Mouse (Mus musculus) limb, embryonic 15.5 days (tissue): ENCODE results near the gene Hist2h3c1. TPM values are rescaled to one million over a fixed set of nuclear protein-coding genes. Genes with fewer than 3 reads are reported as not detected.

Experiments
- ATAC-seq: fragments of 200-750 bp; cut with Nextera tagmentation; 2 replicates; pipeline ENCODE4 v1.8.0; 2017; ENCODE audit warnings: low read depth, moderate TSS enrichment; ENCODE audit not compliant: insufficient number of reproducible peaks, low FRiP score, low TSS enrichment
- H3K27ac ChIP-seq: fragments of 300-500 bp; sonication (generic); 2 replicates; pipeline ENCODE4 v1.5.1; 2015; ENCODE audit warnings: moderate library complexity, mild to moderate bottlenecking, inconsistent platforms
- H3K27me3 ChIP-seq: fragments of 300-500 bp; sonication (generic); 2 replicates; pipeline ENCODE4 v1.6.1; 2015; ENCODE audit warnings: inconsistent platforms
- H3K36me3 ChIP-seq: fragments of 300-500 bp; sonication (generic); 2 replicates; pipeline ENCODE4 v1.6.1; 2015; ENCODE audit warnings: inconsistent platforms
- H3K4me1 ChIP-seq: fragments of 300-500 bp; sonication (generic); 2 replicates; pipeline ENCODE4 v1.6.1; 2015; ENCODE audit warnings: inconsistent platforms
- H3K4me2 ChIP-seq: fragments of 300-500 bp; sonication (generic); 2 replicates; pipeline ENCODE4 v1.6.1; 2015; ENCODE audit warnings: mild to moderate bottlenecking, inconsistent platforms
- H3K4me3 ChIP-seq: fragments of 300-500 bp; sonication (generic); 2 replicates; pipeline ENCODE4 v1.5.1; 2015; ENCODE audit warnings: mild to moderate bottlenecking, inconsistent platforms
- H3K9ac ChIP-seq: fragments of 300-500 bp; sonication (generic); 2 replicates; pipeline ENCODE4 v1.6.1; 2015; ENCODE audit warnings: inconsistent platforms
- H3K9me3 ChIP-seq: fragments of 300-500 bp; sonication (generic); 2 replicates; pipeline ENCODE4 v1.6.1; 2016; ENCODE audit warnings: inconsistent platforms
- WGBS: fragments of 180-500 bp; shearing (Covaris S2); methylation state at CpG from one replicate; pipeline ENCODE4 v1.1.7; 2015; 5-methylcytosine and 5-hydroxymethylcytosine counted together
- polyA plus RNA-seq: library from polyadenylated mRNA; unstranded; fragments of >200 nt; fragmentation: Nextera tagmentation; extraction: Ambion mirVana; gene quantifications from 2 replicates; pipeline ENCODE4 v1.2.1, GENCODE M21; 2015

The Hist2h3c1 gene
- polyA plus RNA-seq, 1 experiment from 2014 or later: 0.13 TPM

DNA sequence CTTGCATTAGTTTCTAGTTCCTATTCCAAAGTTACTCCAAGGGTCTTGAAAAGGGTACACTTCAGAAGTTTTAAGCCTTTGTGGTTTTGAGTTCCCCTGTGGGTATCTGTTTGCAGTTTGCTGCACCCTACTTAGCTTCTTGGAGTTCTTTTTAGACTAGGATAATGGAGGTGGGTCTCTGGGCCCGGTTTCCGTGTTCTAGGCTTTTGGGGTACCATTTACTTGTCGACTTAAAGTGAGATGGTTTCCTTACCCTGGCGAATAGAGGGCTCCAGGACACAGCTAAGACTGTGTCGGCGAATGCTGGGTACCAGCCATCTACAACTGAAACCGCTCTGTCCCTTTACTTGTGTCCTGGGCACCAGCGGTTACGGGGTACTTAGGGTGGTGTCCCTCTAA lies 24.8 kb upstream of the Hist2h3c1 start:
- H3K27ac ChIP-seq: peak overlapping the region; percentile 99
- H3K4me1 ChIP-seq: peaks cover 16% of the 10 kb centered on the region
- H3K9ac ChIP-seq: peak overlapping the region; percentile 57; the same call in 1 of the 2 replicates
- H3K36me3 ChIP-seq: no peaks in the 10 kb centered on the region
- no peaks in the 10 kb centered on the region for H3K9me3 ChIP-seq
- no peaks in the 10 kb centered on the region for H3K27me3 ChIP-seq
- H3K4me2 ChIP-seq: peak overlapping the region; percentile 75
- ATAC-seq: no peak
- H3K4me3 ChIP-seq: peak overlapping the region; percentile 57
- 20% methylated on average over 9 of the region's 9 CpGs for WGBS

DNA sequence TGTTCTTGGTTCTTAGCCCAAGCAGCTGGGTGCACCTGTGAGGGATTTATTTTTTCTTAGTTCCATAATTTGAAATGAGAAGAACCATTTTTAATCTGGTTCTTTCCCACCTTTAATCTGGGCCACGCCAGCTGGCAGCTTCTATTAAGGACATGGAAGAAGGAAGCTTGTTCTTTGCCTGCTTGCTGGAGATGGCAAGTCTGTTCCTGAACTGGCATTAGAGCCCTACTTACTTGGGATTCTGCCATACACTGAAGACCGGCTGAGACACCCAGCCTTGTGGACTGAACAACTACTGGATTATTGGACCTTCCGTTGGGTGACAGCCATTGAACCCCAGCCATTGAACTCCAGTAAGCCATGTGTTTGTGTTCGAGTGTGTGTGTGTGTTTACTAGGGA lies 23.7 kb upstream of the Hist2h3c1 start:
- 83% methylated on average over 4 of the region's 4 CpGs for WGBS
- Histone ChIP-seq H3K4me2 (no peak overlapping the region), H3K9ac (no peak overlapping the region), H3K27me3 (no peaks in the 10 kb centered on the region), H3K36me3 (no peaks in the 10 kb centered on the region), H3K4me1 (peaks cover 16% of the 10 kb centered on the region), H3K4me3 (no peak overlapping the region), H3K9me3 (no peaks in the 10 kb centered on the region), H3K27ac (no peak overlapping the region)
- no peak for ATAC-seq

DNA sequence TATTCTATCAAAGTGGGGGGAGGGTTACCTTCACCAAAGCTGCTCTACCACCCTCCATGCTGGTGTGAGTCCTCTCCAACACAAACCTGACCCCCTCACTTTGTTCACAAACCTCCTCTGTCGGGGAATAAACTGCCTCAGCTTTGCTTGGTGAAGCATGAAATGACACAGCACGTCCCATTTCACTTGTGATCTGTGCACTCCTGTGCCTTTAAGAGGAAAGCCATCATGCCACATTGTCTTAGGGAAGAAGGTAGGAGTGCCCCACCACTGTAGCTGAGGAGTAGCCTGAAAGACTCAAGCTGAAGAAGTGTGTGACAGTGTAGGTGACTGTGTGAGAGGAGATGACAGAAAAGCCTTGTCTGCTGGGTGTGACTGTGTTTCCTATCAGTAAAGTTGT lies 21.1 kb upstream of the Hist2h3c1 start:
- H3K36me3 ChIP-seq: no peaks in the 10 kb centered on the region
- H3K4me2 ChIP-seq: no peak overlapping the region
- no peaks in the 10 kb centered on the region for H3K27me3 ChIP-seq
- peaks cover 9% of the 10 kb centered on the region for H3K4me1 ChIP-seq
- ATAC-seq: no peak
- H3K9me3 ChIP-seq: no peaks in the 10 kb centered on the region
- H3K27ac ChIP-seq: no peak overlapping the region
- WGBS: 62% methylated on average over 2 of the region's 2 CpGs
- no peak overlapping the region for H3K4me3 ChIP-seq
- H3K9ac ChIP-seq: no peak overlapping the region

DNA sequence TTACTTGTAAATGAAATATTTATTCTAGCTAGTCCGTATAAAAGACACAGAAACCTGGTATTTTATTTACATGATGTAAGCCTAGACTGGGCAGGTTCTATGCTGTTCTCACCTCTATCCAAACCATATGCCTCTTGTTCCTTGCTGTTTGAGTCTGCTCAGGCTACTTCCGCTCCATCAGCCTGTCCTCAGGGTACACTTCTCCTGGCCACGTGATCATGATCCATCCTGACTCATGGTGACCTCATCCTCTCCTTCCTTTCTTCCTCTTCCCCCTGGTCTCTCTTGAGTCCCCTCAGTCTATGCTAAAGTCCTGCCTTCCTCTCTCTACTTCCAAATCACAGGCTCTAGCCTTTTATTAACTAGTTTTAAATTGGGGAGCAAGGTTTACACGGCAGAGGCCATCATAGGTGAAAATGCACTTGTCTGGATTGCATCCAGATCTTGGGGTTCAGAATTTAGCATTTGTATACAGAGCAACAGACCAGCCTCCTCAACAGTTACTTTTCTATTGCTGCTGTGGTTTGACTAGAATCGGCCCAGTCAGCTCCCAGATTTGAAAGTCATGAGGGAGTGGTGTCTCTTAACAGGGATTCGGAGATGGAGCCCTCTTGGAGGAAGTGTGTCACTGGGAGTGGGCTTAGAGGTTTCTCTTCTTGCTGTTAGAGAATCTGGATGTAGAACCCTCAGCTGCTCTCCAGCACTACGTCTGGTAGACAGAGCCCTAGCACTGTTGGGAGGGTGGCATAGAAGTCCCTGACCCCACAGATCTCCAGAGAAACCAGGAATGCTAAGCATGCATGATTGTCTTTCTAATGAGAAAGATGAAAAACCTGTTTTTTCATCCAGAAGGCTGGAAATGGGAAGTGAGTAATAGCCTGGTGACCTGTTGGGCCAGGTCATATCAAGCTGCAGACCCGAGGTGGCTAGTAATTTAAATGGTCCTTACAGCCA lies 19.5 kb upstream of the Hist2h3c1 start:
- Histone ChIP-seq H3K9me3 (no peaks in the 10 kb centered on the region), H3K27me3 (no peaks in the 10 kb centered on the region), H3K36me3 (no peaks in the 10 kb centered on the region), H3K27ac (no peak overlapping the region), H3K4me1 (peaks cover 2% of the 10 kb centered on the region), H3K9ac (no peak overlapping the region), H3K4me3 (no peak overlapping the region), H3K4me2 (no peak overlapping the region)
- ATAC-seq: no peak
- WGBS: 56% methylated on average over 8 of the region's 8 CpGs

DNA sequence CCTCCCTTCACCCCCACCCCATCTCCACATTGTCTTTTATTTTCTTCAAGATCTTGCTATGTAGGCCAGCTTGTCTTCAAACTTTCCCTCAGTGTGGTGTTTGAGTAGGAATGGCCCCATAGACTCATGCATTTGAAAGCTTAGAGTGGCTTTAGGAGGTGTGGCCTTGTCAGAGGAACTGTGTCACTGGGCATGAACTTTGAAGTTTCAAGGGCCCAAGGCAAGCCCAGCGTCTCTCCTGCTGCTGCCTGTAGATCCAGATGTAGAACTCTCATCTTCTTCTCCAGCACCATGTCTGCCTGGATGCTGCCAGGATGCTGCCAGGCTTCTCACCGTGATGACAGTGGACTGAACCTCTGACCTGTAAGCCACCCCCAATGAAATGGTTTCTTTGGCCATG lies 17.7 kb upstream of the Hist2h3c1 start:
- H3K4me1 ChIP-seq: no peaks in the 10 kb centered on the region
- H3K27me3 ChIP-seq: no peaks in the 10 kb centered on the region
- no peaks in the 10 kb centered on the region for H3K36me3 ChIP-seq
- H3K4me2 ChIP-seq: no peak overlapping the region
- no peaks in the 10 kb centered on the region for H3K9me3 ChIP-seq
- no peak overlapping the region for H3K27ac ChIP-seq
- 54% methylated on average over 2 of the region's 2 CpGs for WGBS
- no peak for ATAC-seq
- H3K4me3 ChIP-seq: no peak overlapping the region
- no peak overlapping the region for H3K9ac ChIP-seq

DNA sequence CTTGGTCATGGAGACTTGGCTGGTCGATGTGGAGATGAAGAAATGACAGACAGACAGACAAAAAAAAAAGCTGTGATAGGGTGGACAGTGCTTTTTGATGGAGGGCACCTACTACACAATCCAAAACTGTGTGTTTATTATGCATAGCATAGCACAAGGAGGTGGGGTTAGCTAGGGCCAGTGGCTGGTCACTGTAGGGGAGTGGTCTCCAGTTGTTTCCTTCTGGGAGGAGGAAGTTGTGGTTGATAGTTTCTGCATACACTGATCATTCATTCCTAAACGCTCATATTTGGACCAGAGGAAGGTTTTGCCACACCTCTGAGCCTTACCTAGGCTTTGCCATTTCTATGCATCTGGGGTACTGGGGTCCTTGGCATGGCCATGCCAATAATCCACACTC lies 16.1 kb upstream of the Hist2h3c1 start:
- no peak for ATAC-seq
- WGBS: 65% methylated on average over 2 of the region's 2 CpGs
- no peak overlapping the region for H3K4me2 ChIP-seq

DNA sequence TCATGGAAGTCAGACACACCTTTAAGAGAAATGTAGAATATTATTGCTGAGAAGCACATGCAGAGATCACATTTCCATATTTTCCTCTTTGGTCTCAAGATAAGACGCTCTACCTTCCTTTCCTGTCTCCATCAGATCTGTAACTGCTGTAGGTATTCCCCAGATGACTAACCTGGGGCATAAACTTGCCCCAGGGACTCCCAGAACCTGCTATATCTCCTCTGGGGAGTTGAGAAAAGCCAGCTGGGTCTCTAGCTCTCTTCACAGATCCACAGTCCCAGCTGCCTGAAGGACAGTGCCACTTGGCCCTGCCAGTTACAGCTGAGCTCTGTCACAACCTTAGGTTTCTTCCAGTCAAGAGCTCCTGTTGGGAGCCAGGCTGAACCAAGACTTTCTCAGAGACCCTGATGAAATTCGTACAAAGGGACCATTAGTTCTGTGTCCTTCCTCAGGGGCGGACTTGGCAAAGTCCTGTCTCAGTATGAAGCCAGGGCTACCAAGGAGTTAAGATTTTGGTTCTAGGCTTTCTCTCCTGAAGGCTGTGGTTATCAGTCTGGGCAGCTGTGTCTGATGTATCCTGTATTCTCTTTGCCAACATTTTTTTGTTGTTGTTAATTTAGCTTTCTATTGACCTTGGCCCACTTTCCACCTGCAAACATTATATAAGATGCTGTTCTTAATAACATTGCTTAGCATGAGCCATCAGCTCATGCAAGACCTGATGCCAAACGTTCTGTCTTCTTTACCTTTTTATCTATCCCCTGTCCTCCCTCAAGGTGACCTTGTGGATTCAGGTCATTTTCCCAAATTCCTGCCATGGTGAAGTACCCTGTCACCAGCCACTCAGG lies 15.4 kb upstream of the Hist2h3c1 start:
- ATAC-seq: no peak
- no peaks in the 10 kb centered on the region for H3K27me3 ChIP-seq
- H3K36me3 ChIP-seq: no peaks in the 10 kb centered on the region
- no peaks in the 10 kb centered on the region for H3K4me1 ChIP-seq
- no peaks in the 10 kb centered on the region for H3K9me3 ChIP-seq
- no peak overlapping the region for H3K27ac ChIP-seq
- no peak overlapping the region for H3K9ac ChIP-seq
- H3K4me2 ChIP-seq: no peak overlapping the region
- WGBS: 76% methylated on average over 4 of the region's 4 CpGs
- H3K4me3 ChIP-seq: no peak overlapping the region

More for the DNA sequence above, 16.1 kb upstream of the Hist2h3c1 start:
- H3K36me3 ChIP-seq: no peaks in the 10 kb centered on the region
- H3K27me3 ChIP-seq: no peaks in the 10 kb centered on the region
- H3K27ac ChIP-seq: no peak overlapping the region
- H3K9ac ChIP-seq: no peak overlapping the region
- H3K4me1 ChIP-seq: no peaks in the 10 kb centered on the region
- H3K9me3 ChIP-seq: no peaks in the 10 kb centered on the region
- no peak overlapping the region for H3K4me3 ChIP-seq

DNA sequence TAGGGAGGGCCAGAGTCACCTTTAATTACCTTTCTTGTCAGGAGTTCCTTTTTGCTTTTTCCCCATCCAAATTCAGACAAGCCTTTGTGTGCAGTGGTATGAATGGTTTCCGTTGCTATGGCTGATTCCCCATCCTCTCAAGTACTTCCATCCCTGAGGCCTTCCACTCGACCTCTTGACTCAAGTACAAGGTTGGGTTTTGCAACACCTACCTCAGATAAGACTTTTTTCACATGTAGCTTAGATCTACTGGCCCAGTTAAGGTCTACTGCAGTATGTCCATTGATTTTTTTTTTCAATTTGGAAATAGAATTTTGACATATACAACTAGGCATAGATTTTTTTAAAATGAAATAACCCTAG lies 14.7 kb upstream of the Hist2h3c1 start:
- H3K4me2 ChIP-seq: no peak overlapping the region
- H3K36me3 ChIP-seq: no peaks in the 10 kb centered on the region
- no peaks in the 10 kb centered on the region for H3K27me3 ChIP-seq
- H3K4me3 ChIP-seq: no peak overlapping the region
- no peaks in the 10 kb centered on the region for H3K9me3 ChIP-seq
- 60% methylated on average over 2 of the region's 2 CpGs for WGBS
- no peak for ATAC-seq
- H3K4me1 ChIP-seq: no peaks in the 10 kb centered on the region
- H3K9ac ChIP-seq: no peak overlapping the region
- H3K27ac ChIP-seq: no peak overlapping the region

DNA sequence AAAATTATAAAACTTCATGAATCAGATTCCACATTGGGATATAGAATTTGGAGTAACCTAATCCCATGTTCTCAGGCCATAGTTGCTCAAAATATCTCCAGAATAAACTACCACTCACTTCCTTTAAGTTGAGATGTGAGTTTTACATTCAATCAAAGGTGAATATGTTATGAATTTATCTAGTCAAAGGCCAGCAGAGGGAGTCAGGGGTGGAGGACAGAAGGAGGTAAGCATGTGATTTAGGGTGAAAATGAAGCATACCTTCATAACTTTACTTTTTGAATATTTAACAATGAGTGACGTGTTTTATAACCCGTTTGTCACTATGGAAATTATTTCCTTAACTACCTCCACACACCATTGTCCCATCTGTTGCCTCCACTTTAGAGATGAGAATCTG lies 11.6 kb upstream of the Hist2h3c1 start:
- H3K9ac ChIP-seq: no peak overlapping the region
- H3K27me3 ChIP-seq: no peaks in the 10 kb centered on the region
- H3K27ac ChIP-seq: no peak overlapping the region
- no peak overlapping the region for H3K4me3 ChIP-seq
- WGBS: 77% methylated on average over 2 of the region's 2 CpGs
- no peaks in the 10 kb centered on the region for H3K9me3 ChIP-seq
- H3K4me2 ChIP-seq: no peak overlapping the region
- no peak for ATAC-seq
- H3K4me1 ChIP-seq: peaks cover 13% of the 10 kb centered on the region
- no peaks in the 10 kb centered on the region for H3K36me3 ChIP-seq

DNA sequence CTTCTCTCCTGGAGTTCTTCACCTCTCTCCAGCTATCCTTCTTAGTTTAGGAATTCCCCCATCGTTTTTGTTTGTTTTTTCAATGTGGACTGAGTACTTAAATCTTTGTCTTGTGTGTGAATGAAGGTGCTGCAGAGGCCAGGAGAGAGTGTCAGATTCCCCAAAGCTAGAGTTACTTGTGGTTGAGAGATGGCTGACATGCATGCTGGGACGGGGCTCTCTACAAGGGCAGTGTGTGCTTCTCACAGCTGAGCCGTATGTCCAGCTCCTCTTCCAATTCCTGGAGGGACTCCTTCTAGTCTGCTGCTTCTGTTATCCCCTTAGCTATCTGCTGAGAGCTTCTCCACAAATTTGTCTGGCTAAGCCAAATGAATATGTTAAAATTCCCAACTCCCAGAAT lies 10.6 kb upstream of the Hist2h3c1 start:
- H3K27ac ChIP-seq: no peak overlapping the region

DNA sequence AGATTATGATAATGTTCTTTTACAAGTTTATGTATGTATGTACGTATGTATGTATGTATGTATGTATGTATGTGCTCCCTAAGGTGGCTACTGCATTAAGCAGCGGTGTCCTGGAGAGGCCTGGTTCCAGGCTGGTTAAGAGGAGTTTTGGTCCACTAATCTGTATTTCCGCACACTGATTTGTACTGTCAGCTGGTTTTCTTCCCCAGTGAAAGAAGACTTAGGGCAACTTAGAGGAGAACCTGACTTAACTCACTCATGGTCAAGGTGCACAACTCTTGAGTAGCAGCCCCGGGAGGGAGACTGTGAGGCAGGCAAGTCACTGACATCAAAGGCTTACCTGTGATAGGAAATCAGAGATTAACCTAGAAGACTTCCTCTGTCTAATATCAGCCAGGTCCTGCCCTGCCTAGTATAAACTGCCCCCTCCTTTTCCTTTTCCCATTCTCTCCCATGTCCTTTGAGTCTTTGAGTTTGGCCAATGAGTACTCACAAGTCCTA lies 9.6 kb upstream of the Hist2h3c1 start:
- Histone ChIP-seq H3K4me1 (peaks cover 15% of the 10 kb centered on the region), H3K27ac (peak overlapping the region; percentile 34; the same call in 1 of the 2 replicates), H3K36me3 (no peaks in the 10 kb centered on the region), H3K9me3 (no peaks in the 10 kb centered on the region), H3K9ac (no peak overlapping the region), H3K27me3 (no peaks in the 10 kb centered on the region), H3K4me3 (peak overlapping the region; percentile 39; the same call in 1 of the 2 replicates), H3K4me2 (peak overlapping the region; percentile 43)
- ATAC-seq: no peak
- WGBS: 74% methylated on average over 4 of the region's 4 CpGs

More for the DNA sequence above, 10.6 kb upstream of the Hist2h3c1 start:
- H3K36me3 ChIP-seq: no peaks in the 10 kb centered on the region
- ATAC-seq: no peak
- no peak overlapping the region for H3K4me2 ChIP-seq
- H3K4me1 ChIP-seq: peaks cover 15% of the 10 kb centered on the region
- H3K4me3 ChIP-seq: no peak overlapping the region
- no peaks in the 10 kb centered on the region for H3K27me3 ChIP-seq
- H3K9me3 ChIP-seq: no peaks in the 10 kb centered on the region
- WGBS: 53% methylated on average over 3 of the region's 3 CpGs
- no peak overlapping the region for H3K9ac ChIP-seq
